Mouse (Mus musculus) forebrain, embryonic 15.5 days (tissue): ENCODE measurements at regions not wholly inside any gene's neighbourhood (a gene's known extent, or its start where the extent isn't known, plus 50 kb on each side); places are given as distances from the start of the nearest gene placed in this dataset.

Experiments
- ATAC-seq: fragments of 200-750 bp; cut with Nextera tagmentation; replicated peaks from 2 replicates; pipeline ENCODE4 v1.8.0; 2017; ENCODE audit warnings: mild to moderate bottlenecking, moderate TSS enrichment, moderate library complexity
- H3K27ac ChIP-seq: fragments of 300-500 bp; sonication (generic); replicated peaks from 2 replicates; pipeline ENCODE4 v1.5.1; 2015; ENCODE audit warnings: mild to moderate bottlenecking, inconsistent platforms
- H3K27me3 ChIP-seq: fragments of 300-500 bp; sonication (generic); 2 replicates; pipeline ENCODE4 v1.6.1; 2015; ENCODE audit warnings: inconsistent platforms
- H3K36me3 ChIP-seq: fragments of 300-500 bp; sonication (generic); 2 replicates; pipeline ENCODE4 v1.6.1; 2015; ENCODE audit warnings: mild to moderate bottlenecking, inconsistent platforms
- H3K4me1 ChIP-seq: fragments of 300-500 bp; sonication (generic); 2 replicates; pipeline ENCODE4 v1.6.1; 2015; ENCODE audit warnings: inconsistent platforms
- H3K4me2 ChIP-seq: fragments of 300-500 bp; sonication (generic); replicated peaks from 2 replicates; pipeline ENCODE4 v1.6.1; 2015; ENCODE audit warnings: mild to moderate bottlenecking, inconsistent platforms
- H3K4me3 ChIP-seq: fragments of 300-500 bp; sonication (generic); 2 replicates; pipeline ENCODE4 v1.5.1; 2015; ENCODE audit warnings: mild to moderate bottlenecking, inconsistent platforms
- H3K9ac ChIP-seq: fragments of 300-500 bp; sonication (generic); replicated peaks from 2 replicates; pipeline ENCODE4 v1.6.1; 2015; ENCODE audit warnings: mild to moderate bottlenecking, inconsistent platforms
- H3K9me3 ChIP-seq: fragments of 300-500 bp; sonication (generic); 2 replicates; pipeline ENCODE4 v1.6.1; 2016; ENCODE audit warnings: inconsistent platforms
- WGBS: fragments of 180-500 bp; shearing (Covaris S2); methylation state at CpG from one replicate; pipeline ENCODE4 v1.1.7; 2015; ENCODE audit warnings: mixed read lengths; 5-methylcytosine and 5-hydroxymethylcytosine counted together

- Histone ChIP-seq H3K9ac (no peak overlapping the region), H3K36me3 (no peaks in the 10 kb centered on the region), H3K27me3 (no peaks in the 10 kb centered on the region), H3K4me3 (no peak overlapping the region), H3K9me3 (no peaks in the 10 kb centered on the region), H3K4me2 (no peak overlapping the region), H3K27ac (no peak overlapping the region), H3K4me1 (no peaks in the 10 kb centered on the region)
- WGBS, result 85% methylated on average over 3 of the region's 3 CpGs
- no peak for ATAC-seq
Measured at GRCm38 (mm10) chr9:51714326-51714725, 50.8 kb upstream of the Arhgap20 start.
